Mouse (Mus musculus) hindbrain, embryonic 13.5 days (tissue): Measurements from ENCODE around the gene Irf2. TPM values are rescaled to one million over a fixed set of nuclear protein-coding genes. Genes with fewer than 3 reads are reported as not detected.

Experiments used
- ATAC-seq: fragments of 200-750 bp; cut with Nextera tagmentation; 2 replicates; pipeline ENCODE4 v1.8.0; 2017; ENCODE audit warnings: moderate TSS enrichment; ENCODE audit not compliant: low FRiP score
- H3K27ac ChIP-seq: fragments of 300-500 bp; sonication (generic); 2 replicates; pipeline ENCODE4 v1.5.1; 2015; ENCODE audit warnings: inconsistent platforms, mild to moderate bottlenecking, moderate library complexity
- H3K27me3 ChIP-seq: fragments of 300-500 bp; sonication (generic); 2 replicates; pipeline ENCODE4 v1.6.1; 2015; ENCODE audit warnings: mild to moderate bottlenecking, inconsistent platforms
- H3K36me3 ChIP-seq: fragments of 300-500 bp; sonication (generic); 2 replicates; pipeline ENCODE4 v1.6.1; 2015; ENCODE audit warnings: mild to moderate bottlenecking, inconsistent platforms
- H3K4me1 ChIP-seq: fragments of 300-500 bp; sonication (generic); replicated peaks from 2 replicates; pipeline ENCODE4 v1.6.1; 2015; ENCODE audit warnings: inconsistent platforms
- H3K4me2 ChIP-seq: fragments of 300-500 bp; sonication (generic); 2 replicates; pipeline ENCODE4 v1.6.1; 2015; ENCODE audit warnings: inconsistent platforms, mild to moderate bottlenecking, moderate library complexity
- H3K4me3 ChIP-seq: fragments of 300-500 bp; sonication (generic); 2 replicates; pipeline ENCODE4 v1.5.1; 2015; ENCODE audit warnings: mild to moderate bottlenecking, inconsistent platforms
- H3K9ac ChIP-seq: fragments of 300-500 bp; sonication (generic); 2 replicates; pipeline ENCODE4 v1.6.1; 2015; ENCODE audit warnings: mild to moderate bottlenecking, inconsistent platforms
- H3K9me3 ChIP-seq: fragments of 300-500 bp; sonication (generic); 2 replicates; pipeline ENCODE4 v1.6.1; 2016; ENCODE audit warnings: inconsistent platforms
- WGBS: fragments of 180-500 bp; shearing (Covaris S2); methylation state at CpG from one replicate; pipeline ENCODE4 v1.1.7; 2015; 5-methylcytosine and 5-hydroxymethylcytosine counted together
- polyA plus RNA-seq: library from polyadenylated mRNA; unstranded; fragments of >200 nt; fragmentation: Nextera tagmentation; extraction: Ambion mirVana; gene quantifications from 2 replicates; pipeline ENCODE4 v1.2.1, GENCODE M21; 2015

Irf2 gene
- polyA plus RNA-seq, 1 experiment from 2014 or later, result 9.3 TPM

GRCm38 (mm10) chr8:46742691-46743082, 3.2 kb downstream of the Irf2 start:
- Histone ChIP-seq H3K27me3 (0 out of 2 replicates have a peak, but pooled peaks cover 2% of the 10 kb centered on the region), H3K9me3 (no peaks in the 10 kb centered on the region), H3K4me1 (peaks cover 22% of the 10 kb centered on the region), H3K9ac (no peak overlapping the region), H3K27ac (no peak overlapping the region), H3K4me2 (no peak overlapping the region), H3K36me3 (no peaks in the 10 kb centered on the region), H3K4me3 (no peak overlapping the region)
- ATAC-seq, result no peak
- 78% methylated on average over 5 of the region's 5 CpGs for WGBS

- peaks cover 19% of the 10 kb centered on the region for H3K4me1 ChIP-seq
- no peak overlapping the region for H3K4me2 ChIP-seq
- no peak overlapping the region for H3K27ac ChIP-seq
- no peak overlapping the region for H3K4me3 ChIP-seq
- no peaks in the 10 kb centered on the region for H3K27me3 ChIP-seq
- H3K36me3 ChIP-seq, result no peaks in the 10 kb centered on the region
- WGBS, result 93% methylated on average over 1 of the region's 1 CpGs
- H3K9ac ChIP-seq, result no peak overlapping the region
- ATAC-seq, result no peak
- H3K9me3 ChIP-seq, result no peaks in the 10 kb centered on the region
Observed at GRCm38 (mm10) chr8:46745464-46745863, 5.9 kb downstream of the Irf2 start.

- Histone ChIP-seq H3K4me3 (no peak overlapping the region), H3K9me3 (no peaks in the 10 kb centered on the region), H3K4me1 (peaks cover 24% of the 10 kb centered on the region), H3K36me3 (no peaks in the 10 kb centered on the region), H3K27me3 (no peaks in the 10 kb centered on the region), H3K9ac (no peak overlapping the region), H3K4me2 (no peak overlapping the region), H3K27ac (no peak overlapping the region)
- no peak for ATAC-seq
- 50% methylated on average over 4 of the region's 4 CpGs for WGBS
Observed at GRCm38 (mm10) chr8:46747311-46747980, 7.9 kb downstream of the Irf2 start.

- Histone ChIP-seq H3K4me3 (no peak overlapping the region), H3K36me3 (no peaks in the 10 kb centered on the region), H3K4me1 (peaks cover 22% of the 10 kb centered on the region), H3K27ac (peak overlapping the region; percentile 14; the same call in 1 of the 2 replicates), H3K27me3 (no peaks in the 10 kb centered on the region), H3K4me2 (no peak overlapping the region), H3K9ac (no peak overlapping the region), H3K9me3 (no peaks in the 10 kb centered on the region)
- 62% methylated on average over 5 of the region's 5 CpGs for WGBS
- ATAC-seq, result no peak
Observed at GRCm38 (mm10) chr8:46750000-46750399, 10.5 kb downstream of the Irf2 start.

- no peak for ATAC-seq
- no peak overlapping the region for H3K9ac ChIP-seq
- no peaks in the 10 kb centered on the region for H3K27me3 ChIP-seq
- no peak overlapping the region for H3K4me2 ChIP-seq
- H3K27ac ChIP-seq, result peak overlapping the region; percentile 14; the same call in 1 of the 2 replicates
- H3K4me3 ChIP-seq, result no peak overlapping the region
- no peaks in the 10 kb centered on the region for H3K9me3 ChIP-seq
- H3K4me1 ChIP-seq, result peaks cover 22% of the 10 kb centered on the region
- WGBS, result 65% methylated on average over 8 of the region's 8 CpGs
- H3K36me3 ChIP-seq, result no peaks in the 10 kb centered on the region
Observed at GRCm38 (mm10) chr8:46750566-46750965, 11.0 kb downstream of the Irf2 start.

- Histone ChIP-seq H3K36me3 (no peaks in the 10 kb centered on the region), H3K4me1 (peaks cover 22% of the 10 kb centered on the region), H3K4me3 (no peak overlapping the region), H3K9me3 (no peaks in the 10 kb centered on the region), H3K27ac (0 out of 2 replicates have a peak overlapping the region, but pooled peaks have one; percentile 14), H3K27me3 (no peaks in the 10 kb centered on the region), H3K4me2 (no peak overlapping the region), H3K9ac (no peak overlapping the region)
- 66% methylated on average over 4 of the region's 4 CpGs for WGBS
- ATAC-seq, result no peak
Observed at GRCm38 (mm10) chr8:46751151-46751550, 11.6 kb downstream of the Irf2 start.

- Histone ChIP-seq H3K4me2 (no peak overlapping the region), H3K4me3 (no peak overlapping the region), H3K9ac (no peak overlapping the region), H3K36me3 (no peaks in the 10 kb centered on the region; the same call in 1 of the 2 replicates), H3K27me3 (no peaks in the 10 kb centered on the region), H3K9me3 (no peaks in the 10 kb centered on the region), H3K4me1 (peaks cover 22% of the 10 kb centered on the region), H3K27ac (no peak overlapping the region)
- WGBS, result 71% methylated on average over 12 of the region's 12 CpGs
- ATAC-seq, result no peak
Observed at GRCm38 (mm10) chr8:46752986-46753385, 13.5 kb downstream of the Irf2 start.

GRCm38 (mm10) chr8:46754355-46754754, 14.8 kb downstream of the Irf2 start:
- no peak for ATAC-seq
- Histone ChIP-seq H3K27me3 (no peaks in the 10 kb centered on the region), H3K36me3 (no peaks in the 10 kb centered on the region; the same call in 1 of the 2 replicates), H3K27ac (no peak overlapping the region), H3K9me3 (no peaks in the 10 kb centered on the region), H3K4me3 (no peak overlapping the region), H3K9ac (no peak overlapping the region), H3K4me2 (no peak overlapping the region), H3K4me1 (peaks cover 22% of the 10 kb centered on the region)
- WGBS, result 96% methylated on average over 5 of the region's 5 CpGs

- no peak overlapping the region for H3K4me2 ChIP-seq
- peaks cover 2% of the 10 kb centered on the region; the same call in 1 of the 2 replicates for H3K36me3 ChIP-seq
- ATAC-seq, result no peak
- 82% methylated on average over 5 of the region's 5 CpGs for WGBS
- H3K27me3 ChIP-seq, result no peaks in the 10 kb centered on the region
- H3K27ac ChIP-seq, result no peak overlapping the region
- H3K9me3 ChIP-seq, result no peaks in the 10 kb centered on the region
- H3K4me1 ChIP-seq, result peaks cover 14% of the 10 kb centered on the region
- no peak overlapping the region for H3K9ac ChIP-seq
- no peak overlapping the region for H3K4me3 ChIP-seq
Observed at GRCm38 (mm10) chr8:46755731-46756333, 16.3 kb downstream of the Irf2 start.

- WGBS, result 90% methylated on average over 9 of the region's 9 CpGs
- H3K4me3 ChIP-seq, result no peak overlapping the region
- H3K4me1 ChIP-seq, result no peaks in the 10 kb centered on the region; the same call in 1 of the 2 replicates
- H3K27ac ChIP-seq, result no peak overlapping the region
- no peaks in the 10 kb centered on the region for H3K9me3 ChIP-seq
- H3K4me2 ChIP-seq, result no peak overlapping the region
- no peak overlapping the region for H3K9ac ChIP-seq
- H3K27me3 ChIP-seq, result no peaks in the 10 kb centered on the region
- ATAC-seq, result no peak
- peaks cover 2% of the 10 kb centered on the region; the same call in 1 of the 2 replicates for H3K36me3 ChIP-seq
Observed at GRCm38 (mm10) chr8:46757613-46758012, 18.1 kb downstream of the Irf2 start.

- Histone ChIP-seq H3K27me3 (no peaks in the 10 kb centered on the region), H3K9me3 (no peaks in the 10 kb centered on the region), H3K9ac (no peak overlapping the region), H3K4me2 (no peak overlapping the region), H3K4me1 (no peaks in the 10 kb centered on the region; the same call in 1 of the 2 replicates), H3K4me3 (no peak overlapping the region), H3K36me3 (peaks cover 2% of the 10 kb centered on the region; the same call in 1 of the 2 replicates), H3K27ac (no peak overlapping the region)
- no peak for ATAC-seq
- WGBS, result 92% methylated on average over 7 of the region's 7 CpGs
Observed at GRCm38 (mm10) chr8:46758131-46758530, 18.6 kb downstream of the Irf2 start.

- H3K4me2 ChIP-seq, result no peak overlapping the region
- H3K9me3 ChIP-seq, result no peaks in the 10 kb centered on the region
- H3K36me3 ChIP-seq, result peaks cover 2% of the 10 kb centered on the region; the same call in 1 of the 2 replicates
- H3K4me1 ChIP-seq, result no peaks in the 10 kb centered on the region; the same call in 1 of the 2 replicates
- H3K27ac ChIP-seq, result no peak overlapping the region
- no peak for ATAC-seq
- H3K9ac ChIP-seq, result no peak overlapping the region
- H3K4me3 ChIP-seq, result no peak overlapping the region
- H3K27me3 ChIP-seq, result no peaks in the 10 kb centered on the region
- 81% methylated on average over 2 of the region's 2 CpGs for WGBS
Observed at GRCm38 (mm10) chr8:46758676-46759075, 19.1 kb downstream of the Irf2 start.
